Mouse (Mus musculus): ENCODE results near the gene Sema3f.

The Sema3f gene

DNA sequence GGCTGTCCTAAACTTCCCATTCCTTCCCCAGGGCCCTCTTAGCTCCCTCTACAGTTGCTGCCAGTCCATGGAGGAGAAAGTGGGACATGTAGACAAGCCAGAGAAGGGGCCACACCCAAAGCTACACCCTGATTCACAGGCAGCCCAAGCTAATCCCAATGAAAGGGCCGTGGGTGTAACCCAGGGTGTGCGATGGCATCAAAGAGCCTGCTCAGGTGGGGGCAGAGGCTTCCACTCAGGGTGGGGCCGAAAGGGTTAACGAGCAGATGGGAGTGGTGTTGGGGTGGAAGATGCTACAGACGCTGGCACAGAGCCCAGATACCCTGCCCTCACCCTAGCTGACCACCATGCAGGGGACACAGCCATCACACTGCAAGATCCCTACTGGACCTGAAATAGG lies 17.5 kb downstream of the Sema3f start:
- DNase-seq (ENCODE audit: low read depth, low spot score): no peak

- DNase-seq (ENCODE audit: low read depth, low spot score): no peak
Measured at GRCm38 (mm10) chr9:107690391-107690790, 19.9 kb downstream of the Sema3f start.

- no peak for DNase-seq (ENCODE audit: low read depth, low spot score)
Measured at GRCm38 (mm10) chr9:107688939-107689338, 21.3 kb downstream of the Sema3f start.

- DNase-seq (ENCODE audit: low read depth, low spot score): no peak
Measured at GRCm38 (mm10) chr9:107688415-107688814, 21.9 kb downstream of the Sema3f start.

DNA sequence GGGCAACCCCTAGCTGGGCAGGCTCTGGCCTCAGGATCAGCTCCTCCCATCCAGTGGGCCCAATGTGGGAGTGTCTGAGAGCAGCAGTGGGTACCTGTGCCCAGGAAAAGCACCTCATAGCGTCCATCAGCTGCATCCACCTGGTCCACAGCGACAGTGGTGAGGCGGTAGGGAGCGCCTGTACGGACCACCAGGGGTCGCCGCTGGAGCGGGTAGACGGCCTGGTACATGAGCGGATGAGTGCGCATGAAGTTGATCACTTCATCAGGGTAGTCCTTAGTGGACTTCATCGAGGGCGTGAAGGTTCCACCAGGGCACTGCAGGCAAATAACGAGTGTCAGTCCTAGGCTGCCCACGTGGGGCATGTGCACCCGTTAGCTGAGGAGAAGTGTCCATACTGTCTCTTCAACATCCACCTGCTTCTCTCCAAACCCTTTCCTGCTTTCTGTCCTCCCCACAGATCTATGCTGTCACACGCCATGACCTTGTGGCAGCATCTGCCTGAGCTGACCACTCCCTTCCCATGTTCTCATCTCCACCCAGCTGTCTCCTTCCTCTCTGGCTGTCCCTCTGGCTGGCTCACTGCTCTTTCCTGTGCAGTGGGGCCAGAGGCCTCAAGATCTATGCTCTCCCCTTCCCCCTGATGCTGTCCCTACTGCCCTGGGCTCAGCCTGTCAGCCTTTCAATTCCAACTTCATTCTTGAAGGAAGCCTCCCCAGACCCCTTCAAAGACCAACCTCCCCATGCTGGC lies 24.9 kb downstream of the Sema3f start:
- DNase-seq (ENCODE audit: low read depth, low spot score): no peak

- no peak for DNase-seq (ENCODE audit: low read depth, low spot score)
Measured at GRCm38 (mm10) chr9:107682405-107682804, 27.9 kb downstream of the Sema3f start.

DNA sequence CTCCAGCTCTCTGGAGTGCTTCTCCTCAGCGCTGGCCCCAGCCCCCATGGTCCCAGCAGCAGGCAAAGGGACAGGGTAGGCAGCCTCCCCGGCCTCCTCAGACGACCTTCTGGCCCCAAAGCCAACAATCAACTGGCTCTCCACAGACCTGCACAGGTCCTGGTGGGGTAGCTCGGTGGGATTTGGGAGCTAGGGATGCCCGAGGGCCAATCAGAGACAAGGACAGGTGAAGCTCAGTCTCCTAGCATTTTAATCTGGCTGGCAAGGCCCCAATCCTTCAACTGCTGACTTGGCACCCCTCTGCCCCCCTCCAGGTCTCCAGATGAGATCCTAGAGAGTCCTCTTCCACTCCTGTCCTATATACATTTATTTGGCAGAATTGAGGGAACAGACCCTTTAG lies 30.8 kb downstream of the Sema3f start, which contains the start of gene Gnat1:
Gene Gnat1 (minus strand): TSS at position 212 of the 400 bp plus-strand sequence.
- DNase-seq (ENCODE audit: low read depth, low spot score): no peak

DNA sequence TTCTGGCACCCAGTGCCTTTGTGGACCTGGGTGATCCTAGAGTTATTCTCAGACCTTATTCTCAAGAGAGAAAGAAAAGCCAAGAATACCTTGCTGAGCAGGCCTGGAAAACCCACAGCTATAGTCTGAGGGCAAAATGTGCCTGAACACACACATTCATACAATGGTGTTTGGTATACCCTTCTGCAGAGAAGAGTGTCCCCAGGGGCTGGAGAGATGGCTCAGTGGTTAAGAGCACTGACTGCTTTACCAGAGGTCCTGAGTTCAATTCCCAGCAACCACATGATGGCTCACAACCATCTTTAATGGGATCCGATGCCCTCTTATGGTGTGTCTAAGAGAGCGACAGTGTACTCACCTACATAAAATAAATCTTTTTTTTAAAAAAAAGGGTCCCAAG lies 31.4 kb downstream of the Sema3f start:
- no peak for DNase-seq (ENCODE audit: low read depth, low spot score)

- DNase-seq (ENCODE audit: low read depth, low spot score): peak; percentile 55
Measured at GRCm38 (mm10) chr9:107677819-107678526, 32.3 kb downstream of the Sema3f start.

DNA sequence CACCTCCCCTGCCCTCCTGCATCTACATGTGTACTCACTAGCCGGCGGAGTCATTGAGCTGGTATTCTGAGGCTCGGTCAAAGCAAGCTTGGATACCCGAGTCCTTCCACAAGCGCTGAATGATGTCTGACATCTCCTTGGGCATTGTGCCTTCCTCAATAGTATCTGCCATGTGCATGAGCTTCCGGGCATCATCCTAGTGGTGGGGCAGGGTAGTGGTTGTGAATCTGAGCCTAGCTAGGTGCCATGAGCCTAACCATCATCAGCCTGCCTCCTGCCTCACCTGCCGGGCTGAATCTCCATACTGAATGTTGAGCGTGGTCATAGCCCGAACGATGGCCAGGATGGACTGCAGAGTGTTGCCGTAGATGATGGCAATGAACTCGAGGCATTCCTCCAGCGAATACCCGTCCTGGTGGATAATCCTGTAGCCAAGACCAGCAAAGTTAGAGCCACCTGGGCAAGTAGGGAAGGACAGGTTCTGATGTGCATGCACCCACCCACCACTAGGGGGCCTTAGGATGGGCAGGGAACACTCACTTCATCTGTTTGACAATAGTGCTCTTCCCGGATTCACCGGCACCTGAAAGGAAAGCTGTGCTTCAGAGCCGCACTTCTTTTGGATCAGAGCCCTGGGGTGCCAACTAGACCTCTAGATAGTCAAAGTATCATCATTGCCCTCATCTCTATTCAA lies 33.0 kb downstream of the Sema3f start:
- no peak for DNase-seq (ENCODE audit: low read depth, low spot score)

DNA sequence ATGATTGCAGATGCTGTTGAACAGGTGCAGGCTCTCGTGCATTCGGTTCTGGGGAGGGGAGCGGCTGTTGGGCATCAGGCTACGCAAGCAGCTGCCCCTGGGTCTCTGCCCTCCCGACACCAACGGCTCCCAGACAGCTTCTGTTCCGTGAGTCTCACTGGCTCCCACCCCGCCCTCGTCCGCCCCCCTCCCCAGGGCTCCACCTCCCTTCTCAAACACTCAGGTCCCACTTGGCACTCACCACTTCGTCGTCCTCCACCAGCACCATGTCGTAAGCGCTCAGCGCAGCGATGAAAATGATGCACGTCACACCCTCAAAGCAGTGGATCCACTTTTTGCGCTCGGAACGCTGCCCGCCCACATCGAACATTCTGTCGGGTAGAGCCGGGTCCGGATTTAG lies 34.0 kb downstream of the Sema3f start:
- no peak for DNase-seq (ENCODE audit: low read depth, low spot score)

DNA sequence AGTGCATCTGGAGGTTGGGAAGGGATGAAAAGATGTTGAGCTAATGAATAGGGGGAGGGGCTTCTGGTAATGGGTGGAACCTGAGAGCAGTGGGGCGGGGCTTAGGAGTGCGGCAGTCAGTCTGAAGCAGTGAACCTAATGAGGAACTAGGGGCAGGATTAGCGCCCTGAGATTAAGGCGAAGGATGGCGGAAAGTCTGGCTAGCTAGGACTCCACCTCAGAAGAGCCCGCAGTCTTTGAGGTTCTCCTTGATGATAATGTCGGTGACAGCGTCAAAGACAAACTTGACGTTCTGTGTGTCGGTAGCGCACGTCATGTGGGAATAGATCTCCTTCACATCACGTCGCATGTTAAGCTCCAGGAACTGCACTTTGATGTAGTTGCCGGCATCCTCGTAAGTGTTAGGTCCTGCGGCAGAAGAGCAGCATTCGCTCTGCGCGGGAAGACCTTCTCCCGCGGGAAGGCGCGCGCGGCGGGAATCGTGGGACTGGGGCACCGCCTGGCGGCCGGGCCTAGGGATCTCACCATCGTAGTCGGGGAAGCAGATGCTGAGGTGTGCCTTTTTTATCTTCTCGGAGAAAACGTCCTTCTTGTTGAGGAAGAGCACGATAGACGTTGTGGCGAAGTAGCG lies 34.5 kb downstream of the Sema3f start:
- peak; percentile 62 for DNase-seq (ENCODE audit: low read depth, low spot score)

GRCm38 (mm10) chr9:107674609-107675429 lies 35.5 kb downstream of the Sema3f start:
- no peak for DNase-seq (ENCODE audit: low read depth, low spot score)

- DNase-seq (ENCODE audit: low read depth, low spot score): no peak
Measured at GRCm38 (mm10) chr9:107670259-107670658, 40.0 kb downstream of the Sema3f start.

GRCm38 (mm10) chr9:107669480-107669945 lies 40.8 kb downstream of the Sema3f start, which contains the start of gene Slc38a3:
Gene Slc38a3 (minus strand): TSS chr9:107669530.
- no peak for DNase-seq (ENCODE audit: low read depth, low spot score)

GRCm38 (mm10) chr9:107668916-107669315 lies 41.4 kb downstream of the Sema3f start:
- DNase-seq (ENCODE audit: low read depth, low spot score): no peak

GRCm38 (mm10) chr9:107668011-107668410 lies 42.3 kb downstream of the Sema3f start:
- no peak for DNase-seq (ENCODE audit: low read depth, low spot score)

DNA sequence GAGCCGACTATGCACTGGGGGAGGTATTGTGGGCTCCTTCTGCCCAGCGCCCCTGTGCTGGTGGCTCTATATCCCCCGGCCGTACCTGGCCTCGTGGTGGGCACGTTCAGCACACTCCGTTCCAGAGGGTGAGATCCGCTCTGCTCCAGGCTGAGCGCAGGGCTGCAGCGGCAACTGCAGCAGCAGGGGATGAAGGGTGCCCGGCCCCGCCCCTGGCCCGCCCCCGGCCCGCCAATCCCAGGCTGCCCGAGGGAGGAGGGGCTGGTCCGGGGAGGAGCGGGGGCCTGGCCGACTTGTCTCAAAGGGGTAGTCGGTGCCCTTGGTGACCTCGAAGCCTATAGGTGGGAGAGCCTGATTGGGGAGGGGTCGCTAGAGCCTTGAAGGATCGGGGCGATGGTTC lies 43.1 kb downstream of the Sema3f start:
- no peak for DNase-seq (ENCODE audit: low read depth, low spot score)

DNA sequence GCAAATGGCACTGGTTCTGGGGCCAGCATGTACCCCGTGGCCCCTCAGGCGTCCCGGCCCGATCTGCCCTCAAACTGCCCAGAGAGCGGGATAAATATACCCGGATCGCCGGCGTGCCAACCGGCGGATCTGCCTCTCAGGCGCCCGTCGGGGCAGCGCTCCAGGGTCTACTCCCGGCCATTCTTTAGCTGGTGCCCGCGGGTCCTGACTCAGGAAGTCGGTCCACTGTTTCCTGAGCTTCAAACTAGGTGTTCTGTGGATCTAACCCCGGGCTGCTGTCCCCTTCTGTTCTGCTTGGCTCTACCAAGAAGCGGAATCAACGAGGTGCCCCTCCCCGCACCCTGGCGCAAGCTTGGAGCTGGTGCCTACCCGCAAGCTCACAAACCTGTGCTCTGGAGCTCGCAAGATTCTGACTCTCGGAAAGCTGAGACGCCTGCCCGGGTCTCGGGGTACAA lies 43.5 kb downstream of the Sema3f start:
- DNase-seq (ENCODE audit: low read depth, low spot score): no peak

GRCm38 (mm10) chr9:107665308-107665707 lies 45.0 kb downstream of the Sema3f start:
- no peak for DNase-seq (ENCODE audit: low read depth, low spot score)

DNA sequence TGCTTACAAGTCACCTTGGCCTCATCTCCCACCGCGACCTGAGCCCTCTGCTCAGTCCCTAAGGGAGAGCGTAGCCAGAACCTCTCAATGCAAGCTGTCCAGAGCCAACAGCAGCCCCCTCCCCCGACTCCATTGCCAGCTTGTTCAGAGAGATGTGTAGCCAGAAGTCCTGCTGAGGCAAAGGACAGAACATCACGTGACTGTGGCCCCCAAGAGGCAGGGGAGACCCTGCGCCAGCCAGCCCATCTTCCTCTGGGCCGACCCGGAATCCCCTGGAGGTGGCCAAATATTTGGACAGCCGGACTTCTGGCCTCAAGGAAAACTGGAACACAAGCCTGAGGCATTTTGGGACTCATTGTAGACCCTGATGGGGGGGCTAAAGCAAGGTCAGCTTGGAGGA lies 46.8 kb downstream of the Sema3f start:
- DNase-seq (ENCODE audit: low read depth, low spot score): no peak

All from embryo, embryonic 11.5 days (tissue).